12 mouse cellular contexts compared by ENCODE assay signal in genomic region chr1:76070831-76071321, GRCm38 (mm10).
DNase-seq lines count a peak whose midpoint lies in the region; ATAC-seq lines count a peak whose summit lies in the region.
"Had no signal": no experiment of that assay in that cellular context is flagged by ENCODE, and none has a peak within 500 bp of the region (broad histone marks: within the 10 kb centered on the region; RNA-seq: fewer than 3 reads in every experiment).

No protein-coding gene starts in this region.

- ATAC-seq in forebrain, embryonic 13.5 days: 0 out of 2 replicates have a peak, but pooled peaks have one; percentile 41
- peak; percentile 51; the same call in 1 of the 2 replicates for ATAC-seq in midbrain, embryonic 16.5 days
- ATAC-seq in midbrain, embryonic 13.5 days: no peak

- DNase-seq in forebrain, embryonic 10.5 days (ENCODE audit: extremely low spot score, low spot score): no peak
- DNase-seq in left cerebral cortex, adult 8-10 months (ENCODE audit: low spot score in 2 of 2): peak; percentile 75 to 94
- peak; percentile 55 for DNase-seq in testis, postnatal 10 days (ENCODE audit: low spot score)
- DNase-seq in Muller cell, postnatal 12 days (ENCODE audit: inconsistent ontology term): no peak
- DNase-seq in thymus, postnatal 25 days: no peak
- DNase-seq: cerebellum, postnatal 14 days; gastrocnemius, postnatal 25 days had no signal

- no peak overlapping the region for H3K9ac ChIP-seq in forebrain, embryonic 13.5 days
- no peak overlapping the region for H3K9ac ChIP-seq in midbrain, embryonic 16.5 days (ENCODE audit: low read depth, low read length)
- H3K9ac ChIP-seq in midbrain, embryonic 13.5 days (replicated peaks): no peak overlapping the region
- H3K9ac ChIP-seq: limb, embryonic 15.5 days had no signal

- H3K27ac ChIP-seq in forebrain, embryonic 13.5 days: no peak overlapping the region
- no peak overlapping the region for H3K27ac ChIP-seq in forebrain, embryonic 10.5 days
- no peak overlapping the region for H3K27ac ChIP-seq in midbrain, embryonic 16.5 days (ENCODE audit: low read length)
- no peak overlapping the region for H3K27ac ChIP-seq in midbrain, embryonic 13.5 days
- H3K27ac ChIP-seq: limb, embryonic 15.5 days had no signal

- H3K27me3 ChIP-seq in forebrain, embryonic 13.5 days: no peaks in the 10 kb centered on the region
- H3K27me3 ChIP-seq in forebrain, embryonic 10.5 days (ENCODE audit: poor library complexity, severe bottlenecking): no peaks in the 10 kb centered on the region
- H3K27me3 ChIP-seq in midbrain, embryonic 16.5 days (ENCODE audit: control insufficient read depth, insufficient read depth, low read depth, low read length): no peaks in the 10 kb centered on the region
- H3K27me3 ChIP-seq in midbrain, embryonic 13.5 days: peaks cover 7% of the 10 kb centered on the region; the same call in 1 of the 2 replicates
- H3K27me3 ChIP-seq: limb, embryonic 15.5 days had no signal

- no peak overlapping the region for H3K4me3 ChIP-seq in forebrain, embryonic 13.5 days
- no peak overlapping the region for H3K4me3 ChIP-seq in forebrain, embryonic 10.5 days
- H3K4me3 ChIP-seq in midbrain, embryonic 16.5 days (ENCODE audit: low read depth, low read length): no peak overlapping the region
- H3K4me3 ChIP-seq in midbrain, embryonic 13.5 days (replicated peaks): no peak overlapping the region
- H3K4me3 ChIP-seq: limb, embryonic 15.5 days; myocyte had no signal

- H3K4me1 ChIP-seq in forebrain, embryonic 13.5 days: peaks cover 28% of the 10 kb centered on the region
- peaks cover 24% of the 10 kb centered on the region for H3K4me1 ChIP-seq in forebrain, embryonic 10.5 days
- peaks cover 7% of the 10 kb centered on the region for H3K4me1 ChIP-seq in midbrain, embryonic 16.5 days (ENCODE audit: control insufficient read depth, insufficient read depth, low read length)
- H3K4me1 ChIP-seq in midbrain, embryonic 13.5 days (replicated peaks): peaks cover 21% of the 10 kb centered on the region

- no peaks in the 10 kb centered on the region for H3K9me3 ChIP-seq in forebrain, embryonic 13.5 days (replicated peaks)
- no peaks in the 10 kb centered on the region for H3K9me3 ChIP-seq in forebrain, embryonic 10.5 days
- no peaks in the 10 kb centered on the region for H3K9me3 ChIP-seq in midbrain, embryonic 16.5 days (replicated peaks; ENCODE audit: control insufficient read depth, low read length, poor library complexity, severe bottlenecking)
- no peaks in the 10 kb centered on the region for H3K9me3 ChIP-seq in midbrain, embryonic 13.5 days
- H3K9me3 ChIP-seq: limb, embryonic 15.5 days had no signal

- H3K36me3 ChIP-seq in forebrain, embryonic 13.5 days (ENCODE audit: poor library complexity, severe bottlenecking): no peaks in the 10 kb centered on the region
- no peaks in the 10 kb centered on the region for H3K36me3 ChIP-seq in forebrain, embryonic 10.5 days (replicated peaks)
- no peaks in the 10 kb centered on the region for H3K36me3 ChIP-seq in midbrain, embryonic 16.5 days (ENCODE audit: control insufficient read depth, insufficient read depth, low read length)
- no peaks in the 10 kb centered on the region for H3K36me3 ChIP-seq in midbrain, embryonic 13.5 days
- H3K36me3 ChIP-seq: limb, embryonic 15.5 days had no signal

- WGBS in forebrain, embryonic 13.5 days: 57% methylated on average over 16 of the region's 16 CpGs
- 82% methylated on average over 16 of the region's 16 CpGs for WGBS in forebrain, embryonic 10.5 days
- WGBS in midbrain, embryonic 16.5 days: 58% methylated on average over 16 of the region's 16 CpGs
- WGBS in midbrain, embryonic 13.5 days: 74% methylated on average over 16 of the region's 16 CpGs

- 0 out of 2 replicates have a peak overlapping the region, but pooled peaks have one; percentile 1 for H3K4me2 ChIP-seq in forebrain, embryonic 13.5 days
- no peak overlapping the region for H3K4me2 ChIP-seq in midbrain, embryonic 16.5 days (ENCODE audit: low read length)
- H3K4me2 ChIP-seq in midbrain, embryonic 13.5 days (replicated peaks): no peak overlapping the region
- H3K4me2 ChIP-seq: limb, embryonic 15.5 days had no signal

Comparison
In these comparisons a context has a peak if more than half of its experiments do, and no peak if none do; other contexts are left out.
1. DNase-seq: peak in left cerebral cortex, adult 8-10 months (2 of 2) and testis, postnatal 10 days (single experiment); none in forebrain, embryonic 10.5 days (single experiment), Muller cell, postnatal 12 days (single experiment) and thymus, postnatal 25 days (single experiment).